Mouse (Mus musculus) embryo, embryonic 10 days (tissue): ENCODE measurements at regions not wholly inside any gene's neighbourhood (a gene's known extent, or its start where the extent isn't known, plus 50 kb on each side); places are given as distances from the start of the nearest gene placed in this dataset.
A peak's percentile ranks its signal among the peaks of the same experiment; 100 is the strongest.
"Not testable (repeated sequence)": the region's sequence is repeated elsewhere in the genome, so short reads cannot be mapped to it uniquely, and the experiment has no call there.

Experiments used
- DNase-seq: peaks from one replicate; pipeline ENCODE4 v3.0.0-alpha.2; 2015; ENCODE audit warnings: low spot score

- DNase-seq = peak; percentile 7
Observed at GRCm38 (mm10) chr4:23567827-23568226, 928.4 kb upstream of the Mms22l start.

DNA sequence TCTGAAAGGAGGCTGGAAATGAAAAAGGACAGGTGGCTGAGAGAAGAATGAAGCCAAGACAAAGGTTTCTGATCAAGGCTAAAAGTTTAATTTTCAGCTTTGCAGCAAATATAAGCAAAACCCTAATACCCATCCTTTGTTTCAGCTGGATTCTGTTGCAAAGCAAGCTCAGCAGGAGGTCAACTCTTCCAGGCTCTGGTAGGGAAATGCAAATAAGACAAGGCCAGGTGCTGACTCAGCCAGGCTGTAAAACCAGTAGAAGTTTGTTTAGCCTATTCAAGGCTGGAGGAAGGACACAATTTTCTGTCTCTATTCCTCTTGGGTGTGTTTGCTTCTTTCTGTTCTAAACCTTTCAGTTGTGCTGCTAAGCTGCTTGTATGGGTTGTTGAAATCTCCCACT is 923.2 kb upstream of the Mms22l start:
- no peak for DNase-seq

GRCm38 (mm10) chr4:23587412-23587811 is 908.8 kb upstream of the Mms22l start:
- DNase-seq = no peak

DNA sequence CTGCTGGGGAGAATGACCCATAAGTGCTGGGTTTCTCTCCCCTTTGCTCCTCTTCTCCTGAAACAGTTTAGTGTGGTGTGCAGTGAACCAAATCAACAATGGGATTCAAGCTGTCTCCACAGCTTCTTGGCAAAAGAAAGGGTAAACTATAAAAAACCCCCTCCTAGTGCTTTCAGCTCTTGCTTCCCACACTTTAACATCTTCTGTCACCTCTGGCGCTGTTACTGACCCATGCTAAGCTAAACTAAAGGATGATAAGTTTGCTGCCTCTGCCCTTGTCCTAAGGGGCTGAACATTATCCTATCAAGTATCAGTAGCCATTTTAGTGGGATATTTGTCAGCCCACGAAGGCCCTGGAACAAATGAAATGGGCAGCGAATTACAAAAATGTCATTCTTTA is 905.4 kb upstream of the Mms22l start:
- DNase-seq = peak; percentile 58

DNA sequence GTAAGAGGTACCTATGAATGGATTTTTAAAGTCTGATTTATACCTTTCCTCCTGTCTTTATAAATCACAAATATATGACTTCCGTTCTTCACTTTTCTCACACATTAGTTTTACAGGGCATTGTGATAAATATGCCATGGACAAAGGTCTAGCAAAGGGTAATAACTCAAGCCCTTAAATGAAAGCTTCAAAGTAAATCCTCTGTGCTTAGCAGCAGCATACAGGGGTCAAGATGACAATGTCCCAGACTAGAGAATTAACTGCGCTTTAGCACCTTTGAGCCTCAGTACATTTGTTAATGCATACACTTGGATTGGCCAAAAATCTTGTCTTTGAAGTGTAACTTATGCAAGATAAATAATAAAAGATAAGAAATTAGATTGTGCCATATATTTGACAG is 904.7 kb upstream of the Mms22l start:
- DNase-seq = peak; percentile 27

GRCm38 (mm10) chr4:23600070-23600469 is 896.2 kb upstream of the Mms22l start:
- DNase-seq = no peak

DNA sequence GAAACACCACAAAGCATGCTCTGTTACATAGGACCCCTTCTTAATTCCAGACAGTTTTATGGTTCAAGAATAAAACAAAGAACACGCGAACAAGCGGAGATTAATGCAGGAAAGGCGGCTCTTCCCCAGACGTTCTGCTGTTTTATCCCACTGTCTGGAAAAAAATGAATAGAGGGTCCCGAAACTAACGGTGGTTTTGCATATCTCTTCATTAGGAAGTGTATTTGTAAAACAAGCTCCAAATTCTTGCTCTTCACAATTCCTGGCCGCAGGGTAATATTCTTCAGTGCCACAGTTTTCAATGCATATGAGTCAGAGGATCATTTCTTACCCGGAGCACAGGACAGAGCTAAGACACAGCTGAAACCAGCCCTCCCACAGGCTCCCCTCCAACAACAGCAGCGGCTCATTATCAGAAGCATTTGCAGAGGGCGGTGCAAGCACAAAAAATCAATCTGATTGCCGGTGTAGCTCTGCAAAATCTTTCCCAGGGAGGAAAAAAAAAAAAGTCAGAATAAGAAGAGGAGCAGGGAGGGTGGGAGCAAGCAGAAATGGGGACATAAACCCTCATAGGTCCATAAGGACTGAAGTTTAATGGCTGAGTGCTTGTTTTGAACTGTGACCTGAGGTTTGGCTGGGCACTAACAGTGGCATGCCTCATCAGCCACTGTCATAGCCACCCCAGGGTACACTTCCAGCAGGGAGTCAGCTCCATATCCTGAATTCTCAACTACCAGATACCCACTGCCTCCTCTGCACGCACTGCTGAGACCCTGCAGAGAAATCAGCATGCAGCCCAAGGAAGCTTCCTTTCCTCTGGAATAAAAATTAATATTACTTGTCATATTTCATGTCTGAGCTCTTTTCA is 894.6 kb upstream of the Mms22l start:
- peak; percentile 19 for DNase-seq

- DNase-seq = peak; percentile 16
Observed at GRCm38 (mm10) chr4:23602294-23602932, 893.8 kb upstream of the Mms22l start.

DNA sequence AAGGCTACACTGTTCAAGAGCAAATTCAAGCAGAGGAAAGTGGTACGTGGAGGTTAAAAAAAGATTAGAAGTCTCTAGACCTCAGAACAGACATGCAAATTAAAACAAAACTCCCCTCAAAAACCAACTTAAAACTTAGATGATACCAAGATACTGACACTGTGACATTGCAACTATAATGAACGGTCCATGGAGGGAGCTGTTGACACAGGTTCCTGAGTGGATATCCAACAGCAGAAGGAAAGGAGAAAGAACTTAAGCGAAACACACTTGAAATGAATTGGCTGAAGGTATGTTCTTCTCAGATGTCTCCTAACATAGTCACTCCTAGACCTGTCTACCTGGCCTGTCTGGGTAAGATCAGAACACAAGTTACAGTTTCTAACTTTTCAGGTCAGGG is 888.9 kb upstream of the Mms22l start:
- no peak for DNase-seq

- no peak for DNase-seq
Observed at GRCm38 (mm10) chr4:23621208-23621607, 875.0 kb upstream of the Mms22l start.

DNA sequence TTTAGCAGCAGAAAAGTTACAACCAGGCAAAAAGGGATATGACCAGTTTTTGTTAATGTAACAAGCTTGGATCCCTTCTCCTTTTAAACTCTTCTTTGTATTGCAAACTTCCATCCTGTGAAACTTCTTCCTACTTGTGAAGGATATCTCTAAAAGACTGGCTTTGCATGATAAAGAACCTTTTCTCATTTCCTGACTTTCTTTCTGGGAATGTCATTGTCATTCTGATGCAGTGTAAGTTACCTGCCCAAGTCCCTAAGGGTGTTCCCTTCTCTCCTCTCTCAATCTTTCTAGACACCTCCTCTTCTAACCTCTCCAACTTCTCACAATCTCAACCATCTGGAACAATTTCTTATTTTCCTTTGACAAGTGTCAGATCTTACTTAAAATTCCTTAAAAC is 874.0 kb upstream of the Mms22l start:
- DNase-seq = no peak

DNA sequence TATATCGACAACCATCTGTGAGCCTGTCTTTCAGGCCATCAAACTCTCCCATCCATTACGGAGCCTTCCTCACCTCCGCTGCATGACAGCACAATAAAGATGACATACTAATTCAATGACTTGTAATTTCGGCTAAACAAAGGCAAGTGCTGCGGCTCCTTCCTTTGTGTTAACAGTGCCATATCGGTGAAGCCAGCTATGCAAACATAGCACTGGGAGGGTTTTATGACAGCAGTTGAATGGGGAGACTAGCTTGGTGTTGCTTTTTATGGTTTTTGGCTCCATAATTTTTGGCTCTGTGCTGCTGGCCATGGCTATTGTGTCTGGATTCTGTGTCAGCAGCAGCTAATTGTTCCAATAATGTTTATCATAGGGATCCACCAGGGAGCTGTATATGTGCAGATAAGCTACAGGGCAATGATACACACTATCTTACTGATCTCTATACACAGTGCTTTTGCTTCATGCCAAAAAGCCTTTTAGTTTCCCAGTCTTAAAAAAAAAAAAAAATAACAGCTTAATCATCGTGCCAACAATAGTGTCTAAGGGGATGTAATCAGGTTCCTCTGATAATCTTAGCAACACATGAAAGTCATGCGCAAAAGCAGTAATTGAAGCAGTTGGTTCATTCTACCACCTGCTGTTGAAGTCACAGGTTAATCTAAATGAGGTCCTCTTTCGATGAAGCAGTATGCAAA is 859.9 kb upstream of the Mms22l start:
- DNase-seq = peak; percentile 9

DNA sequence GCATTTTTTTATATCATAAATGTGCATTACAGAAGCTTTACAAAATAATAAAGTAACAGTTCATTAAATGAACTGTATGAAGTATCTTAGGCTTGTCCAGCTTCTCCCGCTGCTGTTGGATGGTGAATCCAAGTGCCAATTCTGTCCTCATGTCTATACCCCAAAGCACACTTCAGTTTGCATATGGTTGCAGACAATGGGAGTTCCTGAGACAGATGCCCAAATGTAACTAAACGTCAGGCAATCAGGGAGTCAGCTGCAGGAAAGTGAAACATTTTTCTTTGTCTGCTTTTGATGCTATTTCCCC is 859.4 kb upstream of the Mms22l start:
- no peak for DNase-seq

DNA sequence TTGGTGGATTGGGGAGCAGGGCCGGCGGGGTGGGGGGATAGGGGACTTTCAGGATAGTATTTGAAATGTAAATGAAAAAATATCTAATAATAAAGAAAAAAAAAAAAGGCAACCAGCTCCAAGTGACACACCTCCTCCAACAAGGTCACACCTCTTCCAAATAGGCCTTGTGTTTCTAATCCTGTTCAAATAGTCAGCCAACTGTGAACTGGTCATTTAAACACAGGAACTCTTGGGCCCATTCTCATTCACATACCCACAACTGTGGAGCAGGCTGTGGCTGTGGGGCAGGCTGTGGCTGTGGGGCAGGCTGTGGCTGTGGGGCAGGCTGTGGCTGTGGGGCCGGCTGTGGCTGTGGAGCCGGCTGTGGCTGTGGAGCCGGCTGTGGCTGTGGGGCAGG is 839.6 kb upstream of the Mms22l start:
- DNase-seq = not testable (repeated sequence)

GRCm38 (mm10) chr4:23668896-23669295 is 827.4 kb upstream of the Mms22l start:
- no peak for DNase-seq

DNA sequence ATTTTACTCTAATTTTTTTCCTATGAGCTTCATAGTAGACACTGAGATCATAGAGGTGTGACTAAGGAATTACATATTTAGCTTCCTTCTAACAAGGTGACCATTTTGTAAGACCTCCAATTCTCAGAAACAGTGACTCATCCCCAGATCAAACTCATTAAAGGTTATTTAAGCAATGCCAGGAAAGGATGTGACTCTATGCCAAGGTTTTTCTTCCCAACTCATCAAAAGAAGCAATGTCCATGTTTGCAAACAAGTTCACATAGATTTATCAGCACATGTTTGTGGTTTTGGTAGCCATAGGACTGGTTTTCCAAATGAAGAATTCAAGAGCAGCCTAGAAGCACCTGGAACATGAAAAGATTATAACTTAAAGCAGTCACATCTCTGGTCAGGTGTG is 792.6 kb upstream of the Mms22l start:
- DNase-seq = no peak

DNA sequence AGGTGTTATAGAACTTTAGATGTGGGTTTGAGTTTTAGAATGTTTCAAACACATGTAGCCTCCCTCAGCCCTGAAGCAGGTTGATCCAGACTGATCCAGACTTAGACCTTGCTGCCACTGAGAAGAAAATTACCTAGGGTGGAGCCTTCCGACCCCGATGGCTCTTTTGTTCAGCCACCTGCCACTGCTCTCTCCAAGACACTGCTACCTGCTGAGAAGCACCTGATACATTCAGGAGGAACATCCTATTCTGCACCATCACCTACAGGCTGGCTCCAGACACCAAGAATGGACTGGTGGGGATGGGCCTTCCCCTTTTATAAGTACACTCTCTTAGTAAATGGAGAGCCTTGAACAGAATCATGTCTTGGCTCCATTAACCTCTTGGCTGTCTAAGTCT is 785.5 kb upstream of the Mms22l start:
- no peak for DNase-seq

GRCm38 (mm10) chr4:23713781-23714415 is 782.4 kb upstream of the Mms22l start:
- DNase-seq = no peak

- no peak for DNase-seq
Observed at GRCm38 (mm10) chr4:23727846-23728245, 768.4 kb upstream of the Mms22l start.

- DNase-seq = no peak
Observed at GRCm38 (mm10) chr4:23732471-23732870, 763.8 kb upstream of the Mms22l start.

GRCm38 (mm10) chr4:23744079-23744478 is 752.2 kb upstream of the Mms22l start:
- DNase-seq = no peak

GRCm38 (mm10) chr4:23758005-23758404 is 738.2 kb upstream of the Mms22l start:
- no peak for DNase-seq
